Mouse (Mus musculus) ES-E14 (cell line): Measurements from ENCODE around the gene Mtor. TPM values are rescaled to one million over a fixed set of nuclear protein-coding genes. Genes with fewer than 3 reads are reported as not detected.

Experiments
- DNase-seq: peaks from one replicate; pipeline ENCODE4 v3.0.0-alpha.2; 2013; ENCODE audit warnings: low read depth, low spot score
- H3K27ac ChIP-seq: 2 replicates; pipeline ENCODE4 v1.5.1; 2012; ENCODE audit warnings: low read depth, mild to moderate bottlenecking, low read length, moderate library complexity, mixed read lengths; ENCODE audit not compliant: poor library complexity, insufficient read depth, severe bottlenecking
- H3K36me3 ChIP-seq: 2 replicates; pipeline ENCODE4 v1.6.1; 2012; ENCODE audit warnings: mild to moderate bottlenecking, low read length, moderate library complexity, mixed read lengths; ENCODE audit not compliant: control insufficient read depth, poor library complexity, insufficient read depth, severe bottlenecking
- H3K4me1 ChIP-seq, 2 experiments: fragments of 150-350 bp in 1 of 2; sonication (generic) in 1 of 2; 2 replicates each; pipeline ENCODE4 v1.6.1; 2012; ENCODE audit warnings: low read length in 2 of 2, mild to moderate bottlenecking in 1 of 2, mixed read lengths in 1 of 2; ENCODE audit not compliant: control insufficient read depth in 2 of 2, insufficient read depth in 2 of 2, poor library complexity in 1 of 2
- H3K4me3 ChIP-seq, 2 experiments: fragments of 150-350 bp in 1 of 2; sonication (generic) in 1 of 2; 2 replicates each; pipeline ENCODE4 v1.5.1; 2012; ENCODE audit warnings: low read length in 2 of 2, low read depth in 1 of 2, mild to moderate bottlenecking in 1 of 2, mixed read lengths in 1 of 2; ENCODE audit not compliant: insufficient read depth in 1 of 2, poor library complexity in 1 of 2, severe bottlenecking in 1 of 2
- H3K9ac ChIP-seq: 2 replicates; pipeline ENCODE4 v1.6.1; 2012; ENCODE audit warnings: low read depth, mild to moderate bottlenecking, low read length, mixed read lengths; ENCODE audit not compliant: poor library complexity, insufficient read depth, severe bottlenecking
- H3K9me3 ChIP-seq: fragments of 150-350 bp; sonication (generic); 2 replicates; pipeline ENCODE4 v1.6.1; 2012; ENCODE audit warnings: low read depth, mild to moderate bottlenecking, low read length; ENCODE audit not compliant: control insufficient read depth, insufficient read depth
- CHD2 ChIP-seq: IDR thresholded peaks from 2 replicates; pipeline ENCODE4 v1.6.1; 2014; ENCODE audit warnings: mild to moderate bottlenecking, low read depth, low read length, inconsistent platforms
- HCFC1 ChIP-seq: IDR thresholded peaks from 2 replicates; pipeline ENCODE4 v1.6.1; 2012; ENCODE audit warnings: low read length, inconsistent platforms, borderline replicate concordance; ENCODE audit not compliant: insufficient read depth
- MAFK ChIP-seq: IDR thresholded peaks from 2 replicates; pipeline ENCODE4 v1.6.1; 2014; ENCODE audit warnings: mild to moderate bottlenecking, low read depth, low read length, inconsistent platforms; ENCODE audit not compliant: insufficient read depth
- ZC3H11A ChIP-seq: IDR thresholded peaks from 2 replicates; pipeline ENCODE4 v1.6.1; 2012; ENCODE audit warnings: low read depth, mild to moderate bottlenecking, inconsistent platforms, low read length, borderline replicate concordance
- ZNF384 ChIP-seq: IDR thresholded peaks from 2 replicates; pipeline ENCODE4 v1.6.1; 2012; ENCODE audit warnings: low read depth, low read length, inconsistent platforms
- in situ Hi-C, 2 experiments: fragments of 600-800 bp; cut with MboI; formaldehyde crosslinking; loops; one replicate each; pipeline ENCODE4 v1.15.1; 2025; ENCODE audit warnings: low sequenced_read_pairs in 2 of 2, inconsistent platforms in 1 of 2; ENCODE audit not compliant: unreplicated experiment in 2 of 2
- total RNA-seq: library from RNA; depleted of rRNA; stranded (reverse); fragments of 300-350 nt; gene quantifications from 2 replicates; pipeline ENCODE4 v1.2.3, GENCODE M21; 2012

Gene Mtor
- total RNA-seq, 1 experiment: 37.6 TPM

GRCm38 (mm10) chr4:148586648-148587047, 138.2 kb downstream of the Mtor start:
- in situ Hi-C loops: no loop called here
- DNase-seq: no peak
- TF ChIP-seq MAFK (no peak), ZC3H11A (no peak), ZNF384 (no peak), CHD2 (no peak), HCFC1 (no peak)
- H3K9me3 ChIP-seq: no peaks in the 10 kb centered on the region
- no peak overlapping the region for H3K9ac ChIP-seq
- no peak overlapping the region for H3K4me3 ChIP-seq
- H3K27ac ChIP-seq: no peak overlapping the region
- peaks cover 12% of the 10 kb centered on the region for H3K36me3 ChIP-seq
- peaks cover 0 to 10% of the 10 kb centered on the region in 2 experiments; a peak in 1 of 4 replicates for H3K4me1 ChIP-seq

- Histone ChIP-seq H3K9me3 (no peaks in the 10 kb centered on the region), H3K4me3 (no peak overlapping the region), H3K4me1 (peaks cover 0 to 17% of the 10 kb centered on the region in 2 experiments; a peak in 1 of 4 replicates), H3K27ac (no peak overlapping the region), H3K36me3 (peaks cover 14% of the 10 kb centered on the region), H3K9ac (no peak overlapping the region)
- no peak for DNase-seq
- TF ChIP-seq ZC3H11A (no peak), CHD2 (no peak), MAFK (no peak), ZNF384 (no peak), HCFC1 (no peak)
- in situ Hi-C loops: no loop called here
Observed at GRCm38 (mm10) chr4:148588793-148589192, 140.4 kb downstream of the Mtor start.

- TF ChIP-seq ZNF384 (no peak), HCFC1 (no peak), CHD2 (no peak), MAFK (no peak), ZC3H11A (no peak)
- H3K4me3 ChIP-seq: no peak overlapping the region
- H3K9ac ChIP-seq: 0 out of 2 replicates have a peak overlapping the region, but pooled peaks have one; percentile 34
- DNase-seq: no peak
- H3K4me1 ChIP-seq: peaks cover 0 to 17% of the 10 kb centered on the region in 2 experiments; a peak in 1 of 4 replicates
- H3K36me3 ChIP-seq: peaks cover 21% of the 10 kb centered on the region
- no peaks in the 10 kb centered on the region for H3K9me3 ChIP-seq
- in situ Hi-C loops: no loop called here
- no peak overlapping the region for H3K27ac ChIP-seq
Observed at GRCm38 (mm10) chr4:148589565-148589964, 141.2 kb downstream of the Mtor start.

GRCm38 (mm10) chr4:148590421-148591170, 142.2 kb downstream of the Mtor start:
- in situ Hi-C loops: no loop called here
- Histone ChIP-seq H3K36me3 (peaks cover 30% of the 10 kb centered on the region), H3K9ac (peak overlapping the region; percentile 70; the same call in 1 of the 2 replicates), H3K27ac (peak overlapping the region; percentile 17; the same call in 1 of the 2 replicates), H3K4me3 (peak overlapping the region; percentile 49 to 54), H3K4me1 (peaks cover 0 to 17% of the 10 kb centered on the region in 2 experiments; a peak in 1 of 4 replicates), H3K9me3 (no peaks in the 10 kb centered on the region)
- TF ChIP-seq HCFC1: no peak
- no peak for TF ChIP-seq ZC3H11A
- TF ChIP-seq MAFK: no peak
- TF ChIP-seq CHD2: no peak
- no peak; the same call in 1 of the 2 replicates for TF ChIP-seq ZNF384
- DNase-seq: no peak
